Mouse (Mus musculus): ENCODE results near the gene Lsp1. TPM values are rescaled to one million over a fixed set of nuclear protein-coding genes. Genes with fewer than 3 reads are reported as not detected.

Gene Lsp1
- polyA plus RNA-seq (2016; fragmentation: Nextera tagmentation; extraction: Ambion mirVana): 17.9 and 19.4 TPM in 2 replicates

DNA sequence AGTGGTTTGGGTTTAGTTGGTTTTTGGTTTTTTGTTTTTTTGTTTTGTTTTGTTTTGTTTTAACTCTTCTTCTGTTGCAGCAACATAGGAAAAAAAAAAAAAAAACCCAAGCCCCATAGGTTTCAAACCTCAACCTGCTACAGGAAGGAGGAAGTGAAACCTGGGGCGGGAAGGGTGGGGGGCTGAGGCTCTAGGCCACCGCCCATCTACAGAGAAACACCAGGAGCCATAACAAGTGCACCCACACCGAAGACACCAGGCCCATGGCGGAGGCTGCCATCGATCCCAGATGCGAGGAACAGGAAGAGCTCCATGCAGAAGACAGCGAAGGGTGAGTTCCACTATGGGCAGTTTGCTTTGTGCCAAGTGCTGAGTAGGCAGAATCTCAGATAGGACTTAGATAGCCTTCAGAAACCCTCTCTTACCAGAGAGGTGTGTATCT, at the start of gene Lsp1:
Lsp1 (plus strand) TSS at position 174 of the 442 bp plus-strand sequence.
- Histone ChIP-seq H3K9me3 (no peaks in the 10 kb centered on the region), H3K27me3 (ENCODE audit: insufficient read depth, poor library complexity, severe bottlenecking) (0 out of 2 replicates have a peak, but pooled peaks cover 4% of the 10 kb centered on the region), H3K4me3 (no peak within 1 kb of the TSS), H3K27ac (peak within 1 kb of the TSS; percentile 86), H3K36me3 (no peaks in the 10 kb centered on the region), H3K4me1 (replicated peaks) (peaks cover 34% of the 10 kb centered on the region)
- WGBS: 91% methylated on average over 7 of the region's 7 CpGs
- no peak for DNase-seq (ENCODE audit: low spot score)

DNA sequence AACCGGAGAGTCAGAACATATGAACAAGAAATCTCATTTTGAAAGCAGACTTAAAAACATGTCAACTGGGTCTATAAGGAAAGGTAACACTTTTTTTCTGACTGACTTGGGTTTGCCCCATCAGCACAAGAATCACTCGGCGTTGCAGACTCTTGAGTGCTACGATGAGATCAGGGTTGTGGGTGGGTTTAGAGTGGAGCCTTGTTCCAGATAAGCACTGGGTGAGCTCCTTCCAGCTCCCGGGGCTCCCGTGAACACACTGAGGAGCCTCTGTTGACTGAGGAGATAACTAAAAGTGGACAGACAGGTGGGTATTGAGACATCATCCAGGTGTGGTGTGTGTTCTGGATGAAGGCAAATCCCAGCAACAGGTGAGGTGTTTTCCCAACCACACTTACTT, 47.3 kb upstream of the Lsp1 start:
- Histone ChIP-seq H3K27me3 (ENCODE audit: insufficient read depth, poor library complexity, severe bottlenecking) (no peaks in the 10 kb centered on the region), H3K4me1 (replicated peaks) (no peaks in the 10 kb centered on the region), H3K4me3 (no peak overlapping the region), H3K36me3 (no peaks in the 10 kb centered on the region), H3K27ac (no peak overlapping the region), H3K9me3 (no peaks in the 10 kb centered on the region)
- no peak for DNase-seq (ENCODE audit: low spot score)
- 95% methylated on average over 6 of the region's 6 CpGs for WGBS

DNA sequence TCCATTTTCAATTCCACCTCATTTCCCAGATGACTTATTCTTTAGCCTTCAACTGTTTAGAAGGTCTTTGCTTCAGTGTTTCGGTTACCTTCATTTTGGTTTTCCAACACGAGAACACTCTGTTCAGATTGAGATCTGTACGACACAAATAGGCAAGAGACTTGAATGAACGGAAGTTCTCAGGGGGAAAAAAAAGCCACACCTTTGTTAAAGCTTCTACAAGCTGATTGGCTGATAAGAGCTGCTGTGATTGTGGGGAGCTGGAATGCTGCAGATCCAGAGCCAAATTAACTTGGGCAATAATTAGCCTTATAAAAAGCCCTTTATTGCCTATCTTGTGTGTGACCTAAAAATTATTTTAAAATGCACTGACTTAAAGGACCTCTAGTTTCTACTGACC, 45.3 kb upstream of the Lsp1 start:
- no peak for DNase-seq (ENCODE audit: low spot score)
- 75% methylated on average over 4 of the region's 4 CpGs for WGBS

DNA sequence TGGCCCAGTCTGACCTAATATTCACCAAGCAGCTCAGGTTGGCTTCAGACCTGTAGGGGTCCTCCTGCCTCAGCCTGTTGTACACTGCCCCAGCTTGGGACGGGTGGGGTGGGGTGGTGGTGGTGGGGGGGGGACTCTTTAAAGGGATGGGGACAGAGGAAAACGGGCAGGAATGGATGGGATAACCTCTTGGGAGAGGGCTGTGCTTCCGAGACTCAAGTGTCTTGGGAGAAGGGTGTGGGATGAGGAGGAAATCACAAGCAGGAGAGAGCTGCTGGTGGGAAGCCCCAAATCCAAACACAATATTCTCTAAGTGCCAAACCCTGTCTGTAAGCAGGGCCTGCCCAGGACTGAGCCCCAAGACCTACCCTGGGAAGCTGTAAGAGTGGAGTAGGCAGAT, 44.4 kb upstream of the Lsp1 start:
- no peak overlapping the region for H3K4me3 ChIP-seq
- H3K4me1 ChIP-seq (replicated peaks): no peaks in the 10 kb centered on the region
- WGBS: 68% methylated on average over 3 of the region's 3 CpGs

More for the DNA sequence above, 45.3 kb upstream of the Lsp1 start:
- H3K27me3 ChIP-seq (ENCODE audit: insufficient read depth, poor library complexity, severe bottlenecking): no peaks in the 10 kb centered on the region
- no peak overlapping the region for H3K27ac ChIP-seq
- H3K9me3 ChIP-seq: no peaks in the 10 kb centered on the region
- H3K4me3 ChIP-seq: no peak overlapping the region
- H3K4me1 ChIP-seq (replicated peaks): no peaks in the 10 kb centered on the region
- H3K36me3 ChIP-seq: no peaks in the 10 kb centered on the region

DNA sequence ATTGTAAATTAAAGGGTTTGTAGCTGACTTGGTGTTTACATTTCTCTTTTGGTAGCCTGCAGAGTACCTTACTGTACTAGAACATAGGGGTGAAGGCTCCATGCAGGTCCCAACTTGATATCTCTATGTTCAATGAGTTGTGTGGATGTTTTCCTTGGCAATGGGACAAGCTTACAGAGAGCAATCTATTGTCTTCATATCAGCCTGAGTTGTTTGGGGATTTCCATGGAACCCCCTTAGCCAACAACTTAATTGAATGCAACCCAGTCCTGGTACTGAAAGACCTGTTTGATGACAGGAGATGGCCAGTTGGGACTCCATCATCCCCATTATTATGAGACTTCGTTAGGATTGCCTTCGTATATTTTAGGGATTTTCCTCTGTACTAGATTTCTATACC, 42.6 kb upstream of the Lsp1 start:
- no peaks in the 10 kb centered on the region for H3K36me3 ChIP-seq
- no peak overlapping the region for H3K27ac ChIP-seq
- H3K9me3 ChIP-seq: no peaks in the 10 kb centered on the region
- H3K4me1 ChIP-seq (replicated peaks): no peaks in the 10 kb centered on the region
- no peak overlapping the region for H3K4me3 ChIP-seq
- no peak for DNase-seq (ENCODE audit: low spot score)
- H3K27me3 ChIP-seq (ENCODE audit: insufficient read depth, poor library complexity, severe bottlenecking): no peaks in the 10 kb centered on the region
- WGBS: 94% methylated on average over 2 of the region's 2 CpGs

More for the DNA sequence above, 44.4 kb upstream of the Lsp1 start:
- Histone ChIP-seq H3K36me3 (no peaks in the 10 kb centered on the region), H3K27me3 (ENCODE audit: insufficient read depth, poor library complexity, severe bottlenecking) (no peaks in the 10 kb centered on the region), H3K9me3 (no peaks in the 10 kb centered on the region), H3K27ac (no peak overlapping the region)
- no peak for DNase-seq (ENCODE audit: low spot score)

DNA sequence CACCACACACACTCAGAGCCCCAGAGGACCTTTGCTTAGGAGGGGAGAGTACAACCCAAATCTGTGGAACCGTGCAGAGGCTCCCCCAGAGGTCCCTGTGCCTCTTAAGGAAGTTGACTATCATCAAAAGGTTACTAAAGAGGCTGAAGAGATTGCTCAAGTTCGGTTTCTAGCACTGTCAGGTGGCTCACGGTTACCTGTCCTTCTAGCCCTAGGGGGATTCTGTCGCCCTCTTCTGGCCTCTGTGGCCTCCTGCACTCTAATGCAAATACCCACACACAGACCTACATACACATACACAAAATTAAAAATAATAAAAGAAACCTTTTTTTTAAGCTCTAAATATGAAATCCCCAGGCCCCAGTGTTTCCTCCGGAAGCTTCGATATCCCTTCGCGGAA, 41.9 kb upstream of the Lsp1 start:
- 87% methylated on average over 8 of the region's 8 CpGs for WGBS
- Histone ChIP-seq H3K27me3 (ENCODE audit: insufficient read depth, poor library complexity, severe bottlenecking) (no peaks in the 10 kb centered on the region), H3K36me3 (no peaks in the 10 kb centered on the region), H3K27ac (no peak overlapping the region), H3K4me3 (no peak overlapping the region), H3K9me3 (no peaks in the 10 kb centered on the region), H3K4me1 (replicated peaks) (no peaks in the 10 kb centered on the region)
- no peak for DNase-seq (ENCODE audit: low spot score)

DNA sequence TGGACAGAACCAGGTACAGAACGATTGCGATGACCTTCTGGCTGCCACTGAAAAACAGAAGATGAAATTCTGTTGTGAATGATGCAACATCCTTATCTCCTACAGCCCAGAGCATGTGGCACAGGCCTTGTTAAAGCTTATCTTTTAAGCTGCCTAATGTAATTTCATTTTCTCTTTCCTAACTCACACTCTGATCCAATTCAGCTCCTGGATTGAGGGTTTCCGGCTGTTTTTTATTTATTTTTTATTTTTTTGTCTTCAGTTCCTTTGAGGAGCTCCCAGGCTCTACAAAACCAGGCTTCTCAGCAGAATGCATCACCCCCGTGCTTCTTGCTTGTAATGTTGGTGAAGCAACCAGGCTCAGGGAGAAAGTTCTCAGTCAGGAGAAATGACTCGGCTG, 40.7 kb upstream of the Lsp1 start:
- Histone ChIP-seq H3K9me3 (no peaks in the 10 kb centered on the region), H3K4me3 (no peak overlapping the region), H3K36me3 (no peaks in the 10 kb centered on the region), H3K27me3 (ENCODE audit: insufficient read depth, poor library complexity, severe bottlenecking) (no peaks in the 10 kb centered on the region), H3K4me1 (replicated peaks) (no peaks in the 10 kb centered on the region), H3K27ac (no peak overlapping the region)
- 88% methylated on average over 5 of the region's 5 CpGs for whole genome bisulfite sequencing
- no peak for DNase-seq (ENCODE audit: low spot score)

DNA sequence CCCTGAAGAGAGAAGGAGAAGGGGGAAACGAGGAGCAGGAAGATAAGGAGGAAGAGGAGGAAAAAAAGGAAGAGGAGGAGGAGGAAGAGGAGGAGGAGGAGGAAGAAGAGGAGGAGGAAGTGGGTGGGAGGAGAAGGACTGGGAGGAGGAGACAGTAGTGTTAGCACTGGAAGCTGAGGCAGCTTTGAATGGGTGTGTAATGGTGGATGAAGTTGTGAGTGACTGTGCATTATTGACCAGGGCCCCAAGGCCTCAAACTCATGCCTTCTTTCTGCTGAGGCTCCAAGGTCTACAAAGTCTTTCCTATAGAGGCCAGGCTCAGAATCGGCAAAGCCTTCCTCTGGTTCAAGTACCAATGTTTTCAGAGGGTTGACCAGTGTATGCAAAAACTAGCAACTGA, 38.8 kb upstream of the Lsp1 start:
- no peak for DNase-seq (ENCODE audit: low spot score)
- Histone ChIP-seq H3K36me3 (no peaks in the 10 kb centered on the region), H3K9me3 (no peaks in the 10 kb centered on the region), H3K4me3 (no peak overlapping the region), H3K4me1 (replicated peaks) (0 out of 2 replicates have a peak, but pooled peaks cover 4% of the 10 kb centered on the region), H3K27me3 (ENCODE audit: insufficient read depth, poor library complexity, severe bottlenecking) (0 out of 2 replicates have a peak, but pooled peaks cover 3% of the 10 kb centered on the region), H3K27ac (no peak overlapping the region)
- 72% methylated on average over 2 of the region's 2 CpGs for WGBS

DNA sequence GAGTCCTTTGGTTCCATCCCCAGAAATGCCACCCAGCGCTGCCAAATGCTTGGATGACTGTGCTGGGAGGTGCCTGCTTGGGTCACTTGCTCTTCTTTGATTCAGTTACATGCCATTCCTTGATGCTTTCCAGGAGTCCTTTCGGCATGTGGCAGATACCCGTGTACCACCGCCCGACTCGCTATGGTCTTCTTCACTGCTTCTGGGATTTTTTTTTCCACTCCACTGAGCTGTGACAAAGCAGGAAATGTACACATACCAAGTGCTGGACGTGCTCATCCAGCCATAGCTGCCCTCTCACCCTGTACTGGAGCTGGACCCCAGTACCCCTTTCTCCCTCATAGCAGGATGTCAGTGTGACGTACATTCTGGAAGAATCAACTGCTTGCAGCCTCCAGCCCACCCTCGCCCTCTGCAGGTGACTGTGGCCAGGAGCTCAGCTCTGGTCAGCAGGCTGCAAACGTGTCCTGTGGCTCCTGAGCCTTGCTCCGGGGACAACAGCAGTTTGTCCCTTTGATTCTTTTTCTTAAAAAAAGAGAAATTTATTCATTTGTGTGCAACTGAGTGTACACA, 34.9 kb upstream of the Lsp1 start:
- H3K27ac ChIP-seq: no peak overlapping the region
- 55% methylated on average over 11 of the region's 11 CpGs for WGBS
- no peak for DNase-seq (ENCODE audit: low spot score)

DNA sequence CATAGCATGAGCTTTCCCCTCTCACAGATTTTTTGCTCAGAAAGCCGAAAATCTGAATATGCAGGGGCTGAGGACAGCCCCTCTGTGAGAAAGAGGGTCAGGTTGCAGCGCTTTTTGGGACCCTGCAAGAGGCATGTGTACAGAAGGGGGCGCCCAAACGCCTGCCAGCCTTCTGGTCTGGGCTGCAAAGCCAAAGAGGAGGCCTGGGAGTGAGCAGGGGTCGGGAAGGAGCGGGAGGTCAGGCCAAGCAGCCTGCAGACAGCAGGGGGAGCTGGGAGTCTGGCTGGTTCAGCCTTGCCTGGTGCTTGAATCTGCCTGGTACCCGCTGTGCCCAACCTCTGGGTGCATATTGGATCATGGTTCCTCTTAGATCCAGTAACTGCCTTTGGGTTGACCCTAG, 32.4 kb upstream of the Lsp1 start:
- peak; percentile 86 for DNase-seq (ENCODE audit: low spot score)
- peaks cover 23% of the 10 kb centered on the region for H3K4me1 ChIP-seq (replicated peaks)
- peaks cover 10% of the 10 kb centered on the region for H3K27me3 ChIP-seq (ENCODE audit: insufficient read depth, poor library complexity, severe bottlenecking)
- WGBS: 3% methylated on average over 7 of the region's 7 CpGs
- H3K27ac ChIP-seq: 0 out of 2 replicates have a peak overlapping the region, but pooled peaks have one; percentile 36
- no peaks in the 10 kb centered on the region for H3K36me3 ChIP-seq
- no peak overlapping the region for H3K4me3 ChIP-seq
- H3K9me3 ChIP-seq: no peaks in the 10 kb centered on the region

More for the DNA sequence above, 34.9 kb upstream of the Lsp1 start:
- Histone ChIP-seq H3K4me3 (no peak overlapping the region), H3K9me3 (no peaks in the 10 kb centered on the region), H3K4me1 (replicated peaks) (peaks cover 23% of the 10 kb centered on the region), H3K27me3 (ENCODE audit: insufficient read depth, poor library complexity, severe bottlenecking) (peaks cover 10% of the 10 kb centered on the region), H3K36me3 (no peaks in the 10 kb centered on the region)

DNA sequence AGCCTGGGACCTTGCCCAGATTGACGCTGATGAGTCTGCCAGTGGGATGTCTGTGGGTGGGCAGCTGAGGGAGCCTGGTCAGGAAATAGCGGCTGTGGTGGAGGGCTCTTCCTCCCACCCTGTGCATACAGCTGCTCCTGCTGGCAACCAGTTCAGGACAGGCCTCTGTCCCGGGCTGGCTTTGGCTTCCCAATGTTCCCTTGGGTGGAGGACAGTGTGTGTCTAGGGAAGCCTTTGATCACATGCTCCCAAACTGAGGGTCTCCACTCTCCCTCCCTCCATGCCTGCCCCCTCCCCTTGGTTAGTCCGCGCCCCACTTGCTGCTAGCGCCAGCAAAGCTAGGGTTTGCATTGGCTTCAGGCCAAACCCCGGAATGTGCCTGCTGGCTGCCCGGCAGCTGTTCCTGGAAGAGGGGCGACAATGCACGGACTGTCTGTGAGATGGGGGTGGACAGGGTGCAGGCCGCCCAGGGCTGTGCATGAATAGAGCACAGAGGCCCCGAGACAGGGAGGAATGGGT, 30.4 kb upstream of the Lsp1 start:
- Histone ChIP-seq H3K9me3 (no peaks in the 10 kb centered on the region), H3K4me3 (no peak overlapping the region), H3K36me3 (no peaks in the 10 kb centered on the region), H3K27me3 (ENCODE audit: insufficient read depth, poor library complexity, severe bottlenecking) (peaks cover 10% of the 10 kb centered on the region), H3K4me1 (replicated peaks) (peaks cover 31% of the 10 kb centered on the region), H3K27ac (peak overlapping the region; percentile 69; the same call in 1 of the 2 replicates)
- WGBS: 75% methylated on average over 12 of the region's 12 CpGs
- DNase-seq (ENCODE audit: low spot score): no peak

DNA sequence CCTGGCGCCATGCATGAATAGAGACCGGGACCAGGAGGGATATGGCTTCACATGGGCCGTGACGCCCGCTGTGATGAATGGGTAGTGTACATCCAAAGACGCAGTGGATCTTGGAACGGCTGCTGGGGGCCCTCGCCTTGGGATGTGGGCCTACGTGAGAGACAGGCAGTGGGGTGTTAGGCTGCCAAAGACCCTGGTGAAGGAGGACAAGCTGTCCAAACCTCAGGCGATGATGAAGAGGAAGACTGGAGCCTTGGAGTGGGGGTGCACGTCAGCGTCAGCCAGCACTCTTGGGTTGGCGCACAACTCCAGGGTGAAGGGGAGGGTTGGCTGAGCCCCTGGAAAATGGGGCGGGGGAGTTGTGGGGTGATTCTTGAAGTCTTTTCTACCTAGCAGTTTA, 29.5 kb upstream of the Lsp1 start:
- Histone ChIP-seq H3K4me3 (no peak overlapping the region), H3K36me3 (no peaks in the 10 kb centered on the region), H3K27me3 (ENCODE audit: insufficient read depth, poor library complexity, severe bottlenecking) (peaks cover 10% of the 10 kb centered on the region), H3K9me3 (no peaks in the 10 kb centered on the region), H3K27ac (no peak overlapping the region), H3K4me1 (replicated peaks) (peaks cover 26% of the 10 kb centered on the region)
- DNase-seq (ENCODE audit: low spot score): no peak
- WGBS: 93% methylated on average over 14 of the region's 14 CpGs

DNA sequence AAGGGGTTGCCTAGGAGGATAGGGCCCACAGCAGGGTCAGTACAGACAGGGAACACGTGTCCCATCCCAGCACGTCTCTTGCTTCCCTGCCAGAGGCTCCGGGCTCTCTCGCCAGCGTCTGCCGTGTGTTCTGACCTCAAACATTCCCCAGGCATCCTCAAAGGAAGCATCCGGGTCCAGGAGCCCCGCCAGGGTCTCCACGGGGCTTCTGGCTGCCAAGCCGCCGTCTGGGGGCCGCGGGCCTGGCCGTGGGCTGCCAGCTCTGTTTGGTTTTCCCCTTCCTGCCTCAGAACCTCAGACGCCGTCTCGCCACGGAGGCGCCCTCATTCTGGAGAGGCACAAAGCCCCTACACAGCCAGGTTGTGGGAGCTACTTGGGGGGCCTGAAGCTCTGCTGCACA, 27.0 kb upstream of the Lsp1 start:
- Histone ChIP-seq H3K4me3 (no peak overlapping the region), H3K9me3 (no peaks in the 10 kb centered on the region), H3K27ac (peak overlapping the region; percentile 56), H3K36me3 (no peaks in the 10 kb centered on the region), H3K27me3 (ENCODE audit: insufficient read depth, poor library complexity, severe bottlenecking) (no peaks in the 10 kb centered on the region; the same call in 1 of the 2 replicates), H3K4me1 (replicated peaks) (peaks cover 20% of the 10 kb centered on the region)
- DNase-seq (ENCODE audit: low spot score): no peak
- 49% methylated on average over 19 of the region's 19 CpGs for WGBS
